Mouse (Mus musculus) liver, embryonic 14.5 days (tissue): ENCODE results near the gene Atox1. TPM values are rescaled to one million over a fixed set of nuclear protein-coding genes. Genes with fewer than 3 reads are reported as not detected.

ENCODE experiments used
- ATAC-seq: fragments of 200-750 bp; cut with Nextera tagmentation; 2 replicates; pipeline ENCODE4 v1.8.0; 2017; ENCODE audit warnings: moderate number of reproducible peaks, mild to moderate bottlenecking, moderate library complexity; ENCODE audit not compliant: insufficient read depth
- DNase-seq, 3 experiments: peaks; one replicate each; pipeline ENCODE4 v3.0.0-alpha.2; 2012 to 2013; ENCODE audit warnings: low read depth in 3 of 3, low spot score in 3 of 3
- H3K27ac ChIP-seq: fragments of 300-500 bp; sonication (generic); 2 replicates; pipeline ENCODE4 v1.5.1; 2014; ENCODE audit warnings: moderate library complexity, mild to moderate bottlenecking, control low read depth, inconsistent platforms
- H3K27me3 ChIP-seq: fragments of 300-500 bp; sonication (generic); 2 replicates; pipeline ENCODE4 v1.6.1; 2014; ENCODE audit warnings: mild to moderate bottlenecking, low read length, moderate library complexity; ENCODE audit not compliant: control insufficient read depth, insufficient read depth
- H3K36me3 ChIP-seq: fragments of 300-500 bp; sonication (generic); replicated peaks from 2 replicates; pipeline ENCODE4 v1.6.1; 2014; ENCODE audit warnings: low read depth; ENCODE audit not compliant: control insufficient read depth, insufficient read depth
- H3K4me1 ChIP-seq, 2 experiments: fragments of 200-500 bp in 1 of 2; fragments of 300-500 bp in 1 of 2; sonication (generic) in 1 of 2; replicated peaks; 2 replicates each; pipeline ENCODE4 v1.6.1; 2012 to 2014; ENCODE audit warnings: antibody characterized with exemption in 1 of 2, inconsistent platforms in 1 of 2, low read length in 1 of 2; ENCODE audit not compliant: control insufficient read depth in 2 of 2, insufficient read depth in 2 of 2
- H3K4me2 ChIP-seq: fragments of 300-500 bp; sonication (generic); 2 replicates; pipeline ENCODE4 v1.6.1; 2014; ENCODE audit warnings: low read depth, mild to moderate bottlenecking, control low read depth, moderate library complexity
- H3K4me3 ChIP-seq, 2 experiments: fragments of 200-500 bp in 1 of 2; fragments of 300-500 bp in 1 of 2; sonication (generic) in 1 of 2; 2 replicates each; pipeline ENCODE4 v1.5.1; 2012 to 2014; ENCODE audit warnings: low read depth in 2 of 2, low read length in 2 of 2, mild to moderate bottlenecking in 2 of 2, control low read depth in 1 of 2, inconsistent platforms in 1 of 2, moderate library complexity in 1 of 2; ENCODE audit not compliant: insufficient read depth in 1 of 2
- H3K9ac ChIP-seq: fragments of 300-500 bp; sonication (generic); replicated peaks from 2 replicates; pipeline ENCODE4 v1.6.1; 2014; ENCODE audit warnings: mild to moderate bottlenecking, control low read depth, moderate library complexity
- H3K9me3 ChIP-seq: fragments of 300-500 bp; sonication (generic); 2 replicates; pipeline ENCODE4 v1.6.1; 2016; ENCODE audit warnings: low read length, mixed read lengths; ENCODE audit not compliant: control insufficient read depth
- CTCF ChIP-seq: IDR thresholded peaks from 2 replicates; pipeline ENCODE4 v1.5.1; 2016; ENCODE audit warnings: antibody characterized with exemption, low read depth, control low read depth
- EP300 ChIP-seq: IDR thresholded peaks from 2 replicates; pipeline ENCODE4 v1.6.1; 2016; ENCODE audit warnings: antibody characterized with exemption, low read depth
- WGBS: fragments of 180-500 bp; shearing (Covaris S2); extraction: QIAGEN DNeasy Blood & Tissue Kit; methylation state at CpG from one replicate; pipeline ENCODE4 v1.1.7; 2014; ENCODE audit not compliant: insufficient replicate concordance; 5-methylcytosine and 5-hydroxymethylcytosine counted together
- polyA plus RNA-seq, 2 experiments: library from polyadenylated mRNA; depleted of rRNA in 1 of 2; stranded (reverse) in 1 of 2; unstranded in 1 of 2; fragments of >200 nt; fragmentation: Nextera tagmentation in 1 of 2; extraction: Ambion mirVana in 1 of 2; gene quantifications; 2 replicates each; pipeline versions ENCODE4 v1.2.1 to v1.2.3; 2012 to 2014

Atox1 gene
- polyA plus RNA-seq, 2 experiments, result 120 to 209 TPM

DNA sequence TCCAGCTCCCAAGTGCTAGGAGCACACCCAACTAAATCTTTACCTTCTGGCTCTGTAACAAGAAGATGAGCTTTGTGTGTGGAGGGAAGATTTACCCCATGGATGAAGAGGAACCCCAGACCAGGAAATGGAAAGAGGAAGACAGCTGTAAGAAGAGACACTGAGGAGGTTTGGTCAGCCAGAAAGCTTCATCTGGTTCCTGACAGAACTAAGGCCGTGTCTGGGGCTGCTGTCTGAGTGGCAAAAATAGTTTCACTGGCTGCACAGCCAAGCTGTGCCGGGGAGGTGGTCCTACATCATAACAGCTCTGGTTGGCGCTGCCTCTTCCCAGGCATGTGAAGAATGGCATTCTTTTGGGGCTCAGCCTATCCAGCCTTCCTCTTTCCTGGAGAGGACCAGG, 28.1 kb downstream of the Atox1 start:
- 11% methylated on average over 3 of the region's 3 CpGs for WGBS
- no peak overlapping the region for H3K4me2 ChIP-seq
- peaks cover 0 to 8% of the 10 kb centered on the region in 2 experiments; a peak in 1 of 4 replicates for H3K4me1 ChIP-seq
- H3K36me3 ChIP-seq, result no peaks in the 10 kb centered on the region
- no peak overlapping the region for H3K4me3 ChIP-seq
- DNase-seq, result no peak
- no peaks in the 10 kb centered on the region for H3K9me3 ChIP-seq
- ATAC-seq, result no peak
- H3K27ac ChIP-seq, result no peak overlapping the region
- TF ChIP-seq CTCF (no peak), EP300 (no peak)
- no peaks in the 10 kb centered on the region for H3K27me3 ChIP-seq
- H3K9ac ChIP-seq, result no peak overlapping the region

DNA sequence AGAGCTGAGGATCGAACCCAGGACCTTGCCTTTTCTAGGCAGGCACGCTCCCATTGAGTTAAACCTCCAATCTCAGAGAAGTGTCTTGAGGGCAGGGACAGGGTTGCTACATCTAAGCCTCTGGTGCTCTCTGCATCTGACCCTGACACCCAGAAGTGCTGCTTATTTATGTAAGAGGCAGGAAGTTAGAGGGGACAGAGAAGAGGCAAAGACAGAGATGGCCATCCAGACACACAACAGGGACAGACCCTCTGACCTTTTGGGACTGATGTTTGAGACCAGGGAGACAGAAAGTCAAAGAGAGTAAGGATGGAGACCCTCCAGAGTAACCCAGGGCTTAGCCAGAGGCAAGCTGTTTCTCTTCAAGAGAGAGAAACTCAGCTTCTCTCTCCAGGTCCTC, 31.1 kb downstream of the Atox1 start:
- Histone ChIP-seq H3K36me3 (no peaks in the 10 kb centered on the region), H3K9me3 (no peaks in the 10 kb centered on the region), H3K27ac (no peak overlapping the region), H3K4me3 (no peak overlapping the region), H3K27me3 (no peaks in the 10 kb centered on the region), H3K4me2 (no peak overlapping the region), H3K4me1 (peaks cover 0 to 8% of the 10 kb centered on the region in 2 experiments; a peak in 1 of 4 replicates), H3K9ac (no peak overlapping the region)
- 62% methylated on average over 2 of the region's 2 CpGs for WGBS
- ATAC-seq (no peak), DNase-seq (no peak)
- TF ChIP-seq EP300 (no peak), CTCF (no peak)

DNA sequence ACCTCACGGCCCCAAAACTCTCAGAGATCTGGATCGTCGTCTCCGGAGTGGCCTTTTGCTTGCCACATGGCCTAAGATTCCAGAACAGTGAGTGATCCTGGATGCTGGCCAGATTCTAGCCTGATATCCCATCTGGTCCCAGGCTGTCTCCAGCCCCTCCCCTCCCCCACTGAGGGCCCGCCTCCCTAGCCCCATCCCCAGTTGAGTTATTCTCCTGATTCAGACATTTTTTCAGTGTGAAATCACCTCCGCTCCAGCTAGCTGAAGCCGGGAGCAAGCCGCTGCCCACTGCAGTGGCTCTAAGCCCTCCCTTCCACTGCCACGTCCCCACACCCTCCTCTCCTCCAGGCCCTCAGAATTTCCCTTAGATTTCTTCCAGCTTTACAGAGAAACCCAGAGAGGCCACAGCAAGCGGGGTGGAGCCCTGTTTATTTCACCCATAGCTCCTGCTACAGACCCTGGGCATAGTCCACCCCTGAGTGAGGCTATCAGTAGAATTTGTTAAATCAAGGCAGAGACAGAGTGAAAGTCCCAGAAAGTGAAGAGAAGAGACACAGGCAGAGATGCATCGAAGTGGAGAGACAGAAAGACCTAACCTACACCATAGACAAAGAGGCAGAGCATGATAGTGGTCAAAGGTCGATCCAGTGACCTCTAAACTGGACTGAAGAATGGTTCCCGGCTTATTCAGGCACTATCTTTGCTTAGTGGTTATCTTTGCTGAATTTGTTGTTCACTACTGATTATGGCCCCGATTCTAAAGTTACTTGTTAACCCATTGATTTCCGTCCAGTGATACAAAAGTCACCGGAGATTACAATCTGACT, 32.6 kb downstream of the Atox1 start:
- no peak overlapping the region for H3K4me2 ChIP-seq
- H3K9ac ChIP-seq, result no peak overlapping the region
- 39% methylated on average over 16 of the region's 16 CpGs for WGBS

DNA sequence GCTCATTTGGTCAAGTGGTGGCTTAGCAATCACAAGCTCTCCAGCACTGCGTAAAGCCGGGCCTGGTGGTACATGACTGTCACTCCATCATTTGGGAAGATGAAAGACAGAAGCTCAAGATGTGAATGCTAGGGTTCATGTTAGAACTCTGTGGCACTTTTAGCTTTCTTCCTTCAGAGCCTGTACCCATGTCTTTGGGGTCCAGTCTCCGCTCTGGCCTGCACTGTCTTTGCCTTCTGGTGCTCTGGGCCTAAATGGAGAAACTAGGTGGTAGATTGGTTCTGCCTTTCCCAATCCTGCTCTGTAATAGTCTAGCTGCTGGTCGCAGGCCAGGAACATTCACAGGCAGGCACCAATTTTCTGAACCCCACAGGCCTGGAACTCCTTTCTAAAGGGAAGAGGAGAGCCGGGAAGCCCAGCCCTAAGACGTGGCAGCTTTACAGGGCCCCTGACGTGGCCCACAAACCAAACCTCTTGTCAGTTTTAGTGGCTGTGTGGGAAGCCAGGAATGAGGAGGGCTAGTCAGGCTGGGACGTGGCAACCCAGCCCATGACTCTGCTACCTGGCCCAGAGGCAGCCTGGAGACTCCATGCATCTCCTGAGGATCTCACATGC, 36.2 kb downstream of the Atox1 start:
- ATAC-seq (no peak), DNase-seq (no peak)
- Histone ChIP-seq H3K27me3 (no peaks in the 10 kb centered on the region), H3K4me3 (no peak overlapping the region), H3K9ac (no peak overlapping the region), H3K4me2 (no peak overlapping the region), H3K9me3 (no peaks in the 10 kb centered on the region), H3K36me3 (no peaks in the 10 kb centered on the region), H3K4me1 (peaks cover 0 to 20% of the 10 kb centered on the region in 2 experiments; a peak in 2 of 4 replicates), H3K27ac (no peak overlapping the region)
- WGBS, result 58% methylated on average over 8 of the region's 8 CpGs
- TF ChIP-seq EP300, result no peak
- no peak for TF ChIP-seq CTCF

More for the DNA sequence above, 32.6 kb downstream of the Atox1 start:
- DNase-seq, result no peak
- Histone ChIP-seq H3K36me3 (no peaks in the 10 kb centered on the region), H3K27me3 (no peaks in the 10 kb centered on the region), H3K27ac (peak overlapping the region; percentile 3; the same call in 1 of the 2 replicates), H3K9me3 (no peaks in the 10 kb centered on the region), H3K4me3 (no peak overlapping the region), H3K4me1 (peaks cover 0 to 12% of the 10 kb centered on the region in 2 experiments; a peak in 2 of 4 replicates)
- no peak for TF ChIP-seq CTCF
- no peak for TF ChIP-seq EP300
- ATAC-seq, result peak; percentile 52; the same call in 1 of the 2 replicates

DNA sequence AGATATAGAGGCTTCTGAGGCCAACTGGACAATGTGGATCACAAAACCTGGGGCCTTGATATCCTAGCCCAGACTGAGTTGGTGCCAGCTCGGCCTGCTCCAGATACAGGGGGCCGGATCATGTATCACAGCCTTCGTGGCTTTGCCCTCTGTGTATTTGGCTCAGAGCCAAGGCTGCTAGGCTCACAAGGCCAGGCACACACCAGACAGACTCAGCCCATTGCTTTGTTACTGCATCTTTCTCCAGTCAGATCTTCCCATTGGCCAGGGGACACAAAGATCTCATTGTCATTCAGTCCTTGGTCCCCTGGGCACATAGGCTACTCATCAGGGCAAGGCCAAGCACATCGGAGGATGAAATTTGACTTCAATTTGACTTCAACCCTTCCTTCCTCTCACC, 37.3 kb downstream of the Atox1 start:
- Histone ChIP-seq H3K4me2 (no peak overlapping the region), H3K4me1 (peaks cover 0 to 17% of the 10 kb centered on the region in 2 experiments; a peak in 2 of 4 replicates), H3K27me3 (no peaks in the 10 kb centered on the region), H3K4me3 (no peak overlapping the region), H3K36me3 (no peaks in the 10 kb centered on the region), H3K9ac (no peak overlapping the region), H3K9me3 (no peaks in the 10 kb centered on the region), H3K27ac (no peak overlapping the region)
- TF ChIP-seq EP300, result no peak
- no peak for TF ChIP-seq CTCF
- ATAC-seq (no peak), DNase-seq (no peak)
- 47% methylated on average over 4 of the region's 4 CpGs for WGBS
